In the genomic region with DNA sequence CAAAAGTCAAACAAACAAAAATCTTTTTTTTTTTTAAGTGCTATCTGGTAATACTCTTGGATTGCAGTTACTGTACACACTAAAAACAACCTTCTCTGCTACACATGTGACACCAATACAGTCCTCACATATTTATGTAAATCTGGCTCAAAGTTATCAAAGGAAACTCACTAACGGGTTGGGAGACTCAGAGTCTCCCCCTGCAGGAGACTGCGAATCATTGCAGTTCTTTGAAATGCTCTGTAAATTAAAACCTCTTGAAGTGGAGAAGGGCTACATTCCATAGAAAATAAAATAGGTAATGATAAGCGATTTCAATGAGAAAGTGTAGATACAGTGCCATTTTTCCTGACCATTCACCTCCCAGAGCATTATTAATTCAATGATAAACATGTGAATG, we compare ENCODE assay signal across 12 mouse cellular contexts.
DNase-seq lines count a peak whose midpoint lies in the region; ATAC-seq and TF ChIP-seq lines count a peak whose summit lies in the region.
"Had no signal": no experiment of that assay in that cellular context is flagged by ENCODE, and none has a peak within 500 bp of the region (broad histone marks: within the 10 kb centered on the region; RNA-seq: fewer than 3 reads in every experiment).

No protein-coding gene starts in this region.

- H3K36me3 ChIP-seq in lung, embryonic 14.5 days (ENCODE audit: insufficient read depth), result no peaks in the 10 kb centered on the region
- no peaks in the 10 kb centered on the region for H3K36me3 ChIP-seq in forebrain, embryonic 14.5 days (ENCODE audit: control insufficient read depth, insufficient read depth, low read length)
- H3K36me3 ChIP-seq: embryonic facial prominence, embryonic 15.5 days; heart, embryonic 10.5 days; liver, embryonic 15.5 days had no signal

- 21% methylated on average over 3 of the region's 3 CpGs for WGBS in lung, embryonic 14.5 days
- 19% methylated on average over 3 of the region's 3 CpGs for WGBS in forebrain, embryonic 14.5 days

- no peak overlapping the region for H3K4me2 ChIP-seq in lung, embryonic 14.5 days
- H3K4me2 ChIP-seq in forebrain, embryonic 14.5 days (ENCODE audit: low read length), result no peak overlapping the region
- H3K4me2 ChIP-seq: embryonic facial prominence, embryonic 15.5 days; liver, embryonic 15.5 days had no signal

- TF ChIP-seq CTCF in lung, embryonic 14.5 days (IDR thresholded peaks at IDR 0.05; ENCODE audit: low read depth), result peak; percentile 58

- H3K27me3 ChIP-seq in lung, embryonic 14.5 days (ENCODE audit: insufficient read depth, low read length), result no peaks in the 10 kb centered on the region
- no peaks in the 10 kb centered on the region for H3K27me3 ChIP-seq in forebrain, embryonic 14.5 days (replicated peaks; ENCODE audit: control insufficient read depth, insufficient read depth, low read length)
- H3K27me3 ChIP-seq: embryonic facial prominence, embryonic 15.5 days; liver, embryonic 15.5 days had no signal

- H3K4me3 ChIP-seq in lung, embryonic 14.5 days (ENCODE audit: low read depth, low read length), result no peak overlapping the region
- no peak overlapping the region for H3K4me3 ChIP-seq in forebrain, embryonic 14.5 days (ENCODE audit: low read depth, low read length)
- H3K4me3 ChIP-seq: embryonic facial prominence, embryonic 15.5 days; heart, embryonic 10.5 days; liver, embryonic 15.5 days had no signal

- no peaks in the 10 kb centered on the region for H3K9me3 ChIP-seq in lung, embryonic 14.5 days (ENCODE audit: low read depth, low read length)
- H3K9me3 ChIP-seq in forebrain, embryonic 14.5 days (replicated peaks; ENCODE audit: control insufficient read depth, low read length), result no peaks in the 10 kb centered on the region
- H3K9me3 ChIP-seq: embryonic facial prominence, embryonic 15.5 days; heart, embryonic 10.5 days; liver, embryonic 15.5 days had no signal

- H3K27ac ChIP-seq in lung, embryonic 14.5 days (ENCODE audit: low read depth), result no peak overlapping the region
- H3K27ac ChIP-seq in forebrain, embryonic 14.5 days (ENCODE audit: low read depth, low read length), result peak overlapping the region; percentile 79
- H3K27ac ChIP-seq: embryonic facial prominence, embryonic 15.5 days; heart, embryonic 10.5 days; liver, embryonic 15.5 days had no signal

- no peak for DNase-seq in lung, embryonic 14.5 days
- DNase-seq in lung, postnatal 4 days, result no peak
- peak; percentile 29 for DNase-seq in NIH3T3 (ENCODE audit: low read depth)
- DNase-seq in forebrain, embryonic 14.5 days (ENCODE audit: low spot score), result peak; percentile 35
- no peak for DNase-seq in layer of hippocampus, adult 11-12 months (ENCODE audit: low spot score)
- DNase-seq in urinary bladder, postnatal 36 days (ENCODE audit: low spot score in 2 of 2), result no peak
- DNase-seq: kidney, postnatal 36 days; thymus, adult 2 months had no signal

- no peak overlapping the region for H3K9ac ChIP-seq in lung, embryonic 14.5 days
- H3K9ac ChIP-seq in forebrain, embryonic 14.5 days (ENCODE audit: low read length), result no peak overlapping the region
- H3K9ac ChIP-seq: embryonic facial prominence, embryonic 15.5 days; liver, embryonic 15.5 days had no signal

- no peak for ATAC-seq in lung, embryonic 14.5 days (ENCODE audit: insufficient read depth)
- ATAC-seq in forebrain, embryonic 14.5 days, result no peak
- peak; percentile 36; the same call in 1 of the 2 replicates for ATAC-seq in neutrophil, adult 5-6 weeks (ENCODE audit: extremely low read depth, insufficient number of reproducible peaks, low FRiP score, poor library complexity, severe bottlenecking)

- peaks cover 5% of the 10 kb centered on the region; the same call in 1 of the 2 replicates for H3K4me1 ChIP-seq in lung, embryonic 14.5 days (ENCODE audit: insufficient read depth)
- peaks cover 12% of the 10 kb centered on the region; the same call in 1 of the 2 replicates for H3K4me1 ChIP-seq in forebrain, embryonic 14.5 days (ENCODE audit: control insufficient read depth, insufficient read depth, low read length)
- H3K4me1 ChIP-seq: liver, embryonic 15.5 days had no signal

Comparison
In these comparisons a context has a peak if more than half of its experiments do, and no peak if none do; other contexts are left out.
1. DNase-seq: peak in NIH3T3 (single experiment) and forebrain, embryonic 14.5 days (single experiment); none in lung, embryonic 14.5 days (single experiment), lung, postnatal 4 days (0 of 2), layer of hippocampus, adult 11-12 months (single experiment) and urinary bladder, postnatal 36 days (0 of 2).